Mouse (Mus musculus) neural tube, postnatal 0 days (tissue): ENCODE data around the gene Tubg1. TPM values are rescaled to one million over a fixed set of nuclear protein-coding genes. Genes with fewer than 3 reads are reported as not detected.

Source experiments
- microRNA-seq: library from miRNA; unstranded; fragments of <30 nt; microRNA quantifications from one replicate; pipeline ENCODE4, GENCODE M21; 2016
- polyA plus RNA-seq: library from polyadenylated mRNA; unstranded; fragments of >200 nt; fragmentation: Nextera tagmentation; extraction: Ambion mirVana; gene quantifications from 2 replicates; pipeline ENCODE4 v1.2.1, GENCODE M21; 2015

Tubg1 gene
- 61.3 and 65.4 TPM in 2 replicates for polyA plus RNA-seq

DNA sequence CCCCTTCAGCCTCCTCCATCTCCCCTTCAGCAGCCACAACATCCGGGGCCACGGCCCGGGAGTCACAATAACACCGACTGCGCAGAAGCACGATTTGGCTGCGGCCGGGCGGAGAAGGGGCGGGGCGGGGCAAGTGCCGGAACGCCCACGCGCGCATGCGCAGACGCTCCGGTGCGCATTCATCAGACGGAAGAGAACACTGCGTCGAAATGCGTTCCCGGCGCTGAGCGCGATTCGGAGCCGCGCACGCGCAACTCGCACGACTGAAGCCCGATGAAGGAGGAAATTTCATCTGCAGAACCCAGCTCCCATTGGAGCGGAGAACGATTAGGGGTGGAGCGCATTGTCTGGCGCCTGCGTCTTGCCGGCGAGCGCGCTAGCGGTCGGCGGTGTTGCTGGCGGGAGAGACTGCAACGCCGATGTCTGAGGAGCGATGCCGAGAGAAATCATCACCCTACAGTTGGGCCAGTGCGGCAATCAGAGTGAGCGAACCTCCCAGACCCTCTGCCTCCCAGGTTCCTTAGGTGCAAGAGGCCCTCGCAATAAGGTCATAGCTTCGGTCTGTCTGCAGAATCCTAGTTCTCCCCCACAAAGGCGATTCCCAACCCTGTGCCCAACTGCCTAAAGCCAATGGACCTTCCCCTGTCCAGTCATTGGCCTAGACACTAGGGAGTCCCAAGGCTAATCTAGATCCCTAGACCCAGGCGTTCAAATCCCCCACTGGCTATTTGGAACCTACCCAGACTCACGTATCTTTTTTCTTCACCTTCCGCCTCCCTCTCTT, at the start of gene Tubg1, which contains the start of gene Retreg3:
Tubg1 (plus strand) TSS at position 178 of the 784 bp plus-strand sequence.
Retreg3 (minus strand) TSS at position 133 of the 784 bp plus-strand sequence.

GRCm38 (mm10) chr11:101078121-101078520, 41.6 kb upstream of the Tubg1 start, which contains the start of gene Hsd17b1:
Hsd17b1 (plus strand) TSS chr11:101078411.

GRCm38 (mm10) chr11:101082208-101083082, 37.3 kb upstream of the Tubg1 start, which contains the start of gene Coasy:
Coasy (plus strand) TSS chr11:101082565.

GRCm38 (mm10) chr11:101086756-101087681, 32.7 kb upstream of the Tubg1 start, which contains the start of gene Mlx:
Mlx (plus strand) TSS chr11:101087277.

DNA sequence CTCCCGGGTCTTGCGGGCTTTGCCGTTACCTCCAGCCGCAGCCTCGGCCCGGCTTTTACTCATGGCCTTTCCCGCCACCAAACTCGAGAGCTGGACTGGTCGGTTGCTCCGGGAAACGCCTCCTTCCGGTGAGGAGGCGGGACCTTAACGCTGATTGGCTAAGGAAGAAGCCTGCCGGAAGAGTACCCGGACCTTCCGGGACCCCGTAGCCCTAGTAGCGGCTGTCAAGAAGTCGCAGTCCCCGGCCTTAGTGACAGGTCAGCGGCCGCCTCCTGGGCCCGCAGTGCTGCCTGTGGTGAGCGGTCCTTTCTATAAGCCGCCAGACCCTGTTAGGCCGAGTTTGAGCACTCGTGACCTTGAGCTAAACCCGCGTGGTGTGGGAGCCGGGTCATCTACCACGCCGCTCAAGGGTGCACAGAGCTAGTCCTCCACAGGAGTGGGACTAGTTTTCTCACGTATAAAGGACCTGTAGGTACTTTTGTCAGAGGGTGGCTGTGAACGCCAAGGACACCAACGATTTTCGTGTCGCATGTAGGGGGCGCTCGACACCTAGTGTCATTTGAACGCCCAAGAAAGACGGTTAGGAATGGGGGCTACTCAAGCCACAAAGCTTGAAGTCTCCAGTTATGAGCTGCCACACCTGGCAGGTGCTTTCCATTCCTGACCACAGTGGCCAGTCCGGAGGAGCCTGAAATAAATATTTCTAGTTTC, 24.3 kb upstream of the Tubg1 start, which contains the start of gene Psmc3ip:
Psmc3ip (minus strand) TSS at position 123 of the 711 bp plus-strand sequence.

DNA sequence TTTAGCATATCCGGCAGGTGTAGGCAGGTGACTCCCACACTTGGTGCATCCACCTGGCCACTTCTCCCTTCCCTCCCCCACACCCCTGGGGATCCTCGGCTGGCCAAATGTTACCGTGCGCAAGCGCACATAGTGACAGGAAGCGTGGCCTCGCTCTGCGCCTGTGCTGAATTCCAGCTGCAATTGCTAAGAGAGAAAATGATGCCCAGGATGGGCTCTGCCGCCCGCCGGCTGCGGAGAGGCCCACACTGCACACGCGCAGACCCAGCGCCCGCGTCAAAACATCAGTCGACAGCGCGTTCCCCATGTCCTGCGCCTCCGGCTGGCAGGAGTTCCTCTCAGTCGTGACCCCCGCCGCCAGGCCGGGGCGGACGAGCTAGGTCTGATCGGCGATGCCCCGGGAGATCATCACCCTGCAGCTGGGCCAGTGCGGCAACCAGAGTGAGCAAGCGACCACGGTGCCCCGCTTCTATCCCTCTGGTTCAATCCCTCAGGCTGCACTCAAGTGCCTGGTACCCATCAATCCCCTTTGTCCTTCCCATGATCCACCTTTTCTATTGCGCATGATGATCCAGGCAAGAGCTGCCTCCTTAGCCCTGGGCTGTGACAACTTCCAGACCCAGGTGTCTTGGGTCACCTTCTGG, 36.1 kb downstream of the Tubg1 start, which contains the start of gene Tubg2:
Tubg2 (plus strand) TSS at position 180 of the 644 bp plus-strand sequence.

GRCm38 (mm10) chr11:101170354-101170810, 50.6 kb downstream of the Tubg1 start, which contains the start of gene Cntnap1:
Cntnap1 (plus strand) TSS chr11:101170523.

GRCm38 (mm10) chr11:101170811-101171610, 51.3 kb downstream of the Tubg1 start, which contains the start of gene Plekhh3:
Plekhh3 (minus strand) TSS chr11:101171351.

DNA sequence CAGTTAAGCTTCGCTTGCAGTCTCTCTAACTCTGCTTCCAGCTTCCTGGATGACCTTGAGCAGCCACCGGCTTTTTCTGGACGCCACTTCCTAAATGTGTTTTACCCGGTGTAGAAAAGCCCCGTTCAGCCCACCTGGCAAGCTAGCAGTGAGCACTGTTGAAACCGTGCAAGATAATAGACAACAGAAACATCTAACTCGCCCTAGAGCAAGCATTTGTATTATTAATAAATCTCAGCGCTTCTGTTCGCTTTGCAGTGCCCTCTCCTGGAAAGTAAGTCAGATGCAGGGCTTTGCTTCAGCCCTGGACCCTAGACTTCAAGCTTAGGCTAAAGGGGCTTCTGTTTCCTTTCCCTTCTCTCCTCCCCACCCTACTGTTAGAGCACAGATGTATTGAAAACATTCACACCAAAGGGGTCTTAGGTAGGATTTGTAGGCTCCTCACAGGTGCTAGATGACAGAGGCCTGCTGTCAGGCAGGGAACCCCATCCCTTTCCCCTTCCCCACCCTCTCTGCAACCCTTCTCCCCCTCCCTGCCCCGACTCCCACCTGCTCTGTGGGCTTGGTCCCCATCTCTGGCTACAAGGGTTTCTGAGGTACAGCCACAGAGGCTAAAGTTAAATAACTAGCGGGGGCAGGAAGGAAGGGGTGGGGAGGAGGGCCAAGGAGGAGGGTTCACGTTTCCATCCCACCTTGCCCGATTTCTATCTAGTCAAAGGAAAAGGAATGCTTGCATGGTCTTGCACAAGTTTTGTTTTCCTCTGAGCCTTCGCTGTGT, 55.3 kb downstream of the Tubg1 start, which contains the start of gene Ccr10:
Ccr10 (minus strand) TSS at position 593 of the 778 bp plus-strand sequence.

Small RNAs within 50 kb of the gene (microRNA-seq; reads per million reads assigned to microRNA genes)
- gene Gm27626 = not detected

Other genes starting within 250 kb of the Tubg1 start
- gene Stat3, start 180.4 kb upstream of the Tubg1 start, polyA plus RNA-seq = 49.0 and 55.4 TPM in 2 replicates
- 52.5 and 68.3 TPM in 2 replicates for gene Cavin1, start 149.1 kb upstream of the Tubg1 start, polyA plus RNA-seq
- 156 and 176 TPM in 2 replicates for gene Atp6v0a1, start 110.5 kb upstream of the Tubg1 start, polyA plus RNA-seq
- 12.8 and 12.9 TPM in 2 replicates for gene Naglu, start 49.9 kb upstream of the Tubg1 start, polyA plus RNA-seq
- gene Hsd17b1, start 41.5 kb upstream of the Tubg1 start, polyA plus RNA-seq = 0.18 and 0.28 TPM in 2 replicates
- gene Coasy, start 37.4 kb upstream of the Tubg1 start, polyA plus RNA-seq = 30.7 and 32.2 TPM in 2 replicates
- gene Mlx, start 32.7 kb upstream of the Tubg1 start, polyA plus RNA-seq = 66.4 and 68.3 TPM in 2 replicates
- gene Psmc3ip, start 24.5 kb upstream of the Tubg1 start, polyA plus RNA-seq = 11.4 and 15.9 TPM in 2 replicates
- 21.0 and 22.1 TPM in 2 replicates for gene Retreg3, start within 50 bp of the Tubg1 start, polyA plus RNA-seq
- 62.5 and 67.4 TPM in 2 replicates for gene Tubg2, start 36.0 kb downstream of the Tubg1 start, polyA plus RNA-seq
- 13.6 and 14.3 TPM in 2 replicates for gene Cntnap1, start 50.6 kb downstream of the Tubg1 start, polyA plus RNA-seq
- gene Plekhh3, start 51.4 kb downstream of the Tubg1 start, polyA plus RNA-seq = 7.9 and 10.5 TPM in 2 replicates
- gene Ccr10, start 55.5 kb downstream of the Tubg1 start, polyA plus RNA-seq = 0.56 and 1.0 TPM in 2 replicates
- gene Ezh1, start 106.5 kb downstream of the Tubg1 start, polyA plus RNA-seq = 21.5 and 25.4 TPM in 2 replicates
- 143 and 155 TPM in 2 replicates for gene Ramp2, start 126.1 kb downstream of the Tubg1 start, polyA plus RNA-seq
- 129 and 133 TPM in 2 replicates for gene Vps25, start 133.8 kb downstream of the Tubg1 start, polyA plus RNA-seq
- gene Wnk4, start 140.6 kb downstream of the Tubg1 start, polyA plus RNA-seq = 5.9 and 6.4 TPM in 2 replicates
- gene Cntd1, start 159.1 kb downstream of the Tubg1 start, polyA plus RNA-seq = 0.48 and 1.0 TPM in 2 replicates
- gene Coa3, start 159.2 kb downstream of the Tubg1 start, polyA plus RNA-seq = 229 and 252 TPM in 2 replicates
- 131 and 140 TPM in 2 replicates for gene Becn1, start 182.3 kb downstream of the Tubg1 start, polyA plus RNA-seq
- 80.5 and 81.0 TPM in 2 replicates for gene Psme3, start 196.3 kb downstream of the Tubg1 start, polyA plus RNA-seq
- 0.46 and 0.64 TPM in 2 replicates for gene Aoc2, start 205.1 kb downstream of the Tubg1 start, polyA plus RNA-seq
- 0.18 and 0.34 TPM in 2 replicates for gene Aoc3, start 210.7 kb downstream of the Tubg1 start, polyA plus RNA-seq
- gene G6pc, start 247.6 kb downstream of the Tubg1 start, polyA plus RNA-seq = not detected in 2 replicates